Mouse (Mus musculus): ENCODE data around the gene Olfr485.

GRCm38 (mm10) chr7:108159771-108160170 is at the start of gene Olfr485:
- no peak for TF ChIP-seq CTCF (conservative IDR thresholded peaks at IDR 0.05; ENCODE audit: insufficient read depth, insufficient read length, low read depth, low read length)
- TF ChIP-seq POLR2A (IDR thresholded peaks at IDR 0.05; ENCODE audit: low read depth, low read length): no peak

Data from kidney, adult 2 months (tissue).